Mouse (Mus musculus) hindbrain, embryonic 13.5 days (tissue): ENCODE measurements at regions not wholly inside any gene's neighbourhood (a gene's known extent, or its start where the extent isn't known, plus 50 kb on each side); places are given as distances from the start of the nearest gene placed in this dataset.
A peak's percentile ranks its signal among the peaks of the same experiment; 100 is the strongest.

Experiments
- ATAC-seq: fragments of 200-750 bp; cut with Nextera tagmentation; 2 replicates; pipeline ENCODE4 v1.8.0; 2017; ENCODE audit warnings: moderate TSS enrichment; ENCODE audit not compliant: low FRiP score
- H3K27ac ChIP-seq: fragments of 300-500 bp; sonication (generic); 2 replicates; pipeline ENCODE4 v1.5.1; 2015; ENCODE audit warnings: inconsistent platforms, mild to moderate bottlenecking, moderate library complexity
- H3K27me3 ChIP-seq: fragments of 300-500 bp; sonication (generic); 2 replicates; pipeline ENCODE4 v1.6.1; 2015; ENCODE audit warnings: mild to moderate bottlenecking, inconsistent platforms
- H3K36me3 ChIP-seq: fragments of 300-500 bp; sonication (generic); 2 replicates; pipeline ENCODE4 v1.6.1; 2015; ENCODE audit warnings: mild to moderate bottlenecking, inconsistent platforms
- H3K4me1 ChIP-seq: fragments of 300-500 bp; sonication (generic); replicated peaks from 2 replicates; pipeline ENCODE4 v1.6.1; 2015; ENCODE audit warnings: inconsistent platforms
- H3K4me2 ChIP-seq: fragments of 300-500 bp; sonication (generic); 2 replicates; pipeline ENCODE4 v1.6.1; 2015; ENCODE audit warnings: inconsistent platforms, mild to moderate bottlenecking, moderate library complexity
- H3K4me3 ChIP-seq: fragments of 300-500 bp; sonication (generic); 2 replicates; pipeline ENCODE4 v1.5.1; 2015; ENCODE audit warnings: mild to moderate bottlenecking, inconsistent platforms
- H3K9ac ChIP-seq: fragments of 300-500 bp; sonication (generic); 2 replicates; pipeline ENCODE4 v1.6.1; 2015; ENCODE audit warnings: mild to moderate bottlenecking, inconsistent platforms
- H3K9me3 ChIP-seq: fragments of 300-500 bp; sonication (generic); 2 replicates; pipeline ENCODE4 v1.6.1; 2016; ENCODE audit warnings: inconsistent platforms
- WGBS: fragments of 180-500 bp; shearing (Covaris S2); methylation state at CpG from one replicate; pipeline ENCODE4 v1.1.7; 2015; 5-methylcytosine and 5-hydroxymethylcytosine counted together

GRCm38 (mm10) chr14:29878423-29878800 lies 89.7 kb upstream of the Selenok start:
- H3K4me3 ChIP-seq, result no peak overlapping the region
- no peak for ATAC-seq
- 0 out of 2 replicates have a peak, but pooled peaks cover 3% of the 10 kb centered on the region for H3K4me1 ChIP-seq
- H3K27me3 ChIP-seq, result no peaks in the 10 kb centered on the region
- H3K4me2 ChIP-seq, result no peak overlapping the region
- no peaks in the 10 kb centered on the region for H3K36me3 ChIP-seq
- H3K9ac ChIP-seq, result no peak overlapping the region
- 88% methylated on average over 7 of the region's 7 CpGs for WGBS
- no peak overlapping the region for H3K27ac ChIP-seq
- H3K9me3 ChIP-seq, result no peaks in the 10 kb centered on the region

GRCm38 (mm10) chr14:29879283-29879682 lies 88.8 kb upstream of the Selenok start:
- Histone ChIP-seq H3K36me3 (no peaks in the 10 kb centered on the region), H3K27me3 (no peaks in the 10 kb centered on the region), H3K4me1 (0 out of 2 replicates have a peak, but pooled peaks cover 3% of the 10 kb centered on the region), H3K4me3 (no peak overlapping the region), H3K9ac (no peak overlapping the region), H3K9me3 (no peaks in the 10 kb centered on the region), H3K4me2 (no peak overlapping the region), H3K27ac (no peak overlapping the region)
- 88% methylated on average over 3 of the region's 3 CpGs for WGBS
- ATAC-seq, result no peak

- H3K9me3 ChIP-seq, result no peaks in the 10 kb centered on the region
- no peak overlapping the region for H3K9ac ChIP-seq
- H3K27ac ChIP-seq, result no peak overlapping the region
- H3K4me1 ChIP-seq, result no peaks in the 10 kb centered on the region
- H3K4me2 ChIP-seq, result no peak overlapping the region
- WGBS, result 83% methylated on average over 11 of the region's 11 CpGs
- H3K27me3 ChIP-seq, result no peaks in the 10 kb centered on the region
- ATAC-seq, result no peak
- no peak overlapping the region for H3K4me3 ChIP-seq
- no peaks in the 10 kb centered on the region for H3K36me3 ChIP-seq
These were observed 85.3 kb upstream of the Selenok start for GRCm38 (mm10) chr14:29882666-29883344.

- WGBS, result 77% methylated on average over 2 of the region's 2 CpGs
- H3K9me3 ChIP-seq, result no peaks in the 10 kb centered on the region
- H3K4me1 ChIP-seq, result peaks cover 11% of the 10 kb centered on the region
- H3K27ac ChIP-seq, result no peak overlapping the region
- no peak overlapping the region for H3K9ac ChIP-seq
- no peak overlapping the region for H3K4me2 ChIP-seq
- no peaks in the 10 kb centered on the region for H3K27me3 ChIP-seq
- no peak overlapping the region for H3K4me3 ChIP-seq
- H3K36me3 ChIP-seq, result no peaks in the 10 kb centered on the region
- ATAC-seq, result 0 out of 2 replicates have a peak, but pooled peaks have one; percentile 49
These were observed 72.6 kb upstream of the Selenok start for GRCm38 (mm10) chr14:29895332-29895988.

- ATAC-seq, result no peak
- Histone ChIP-seq H3K36me3 (no peaks in the 10 kb centered on the region), H3K27ac (no peak overlapping the region), H3K4me2 (no peak overlapping the region), H3K27me3 (no peaks in the 10 kb centered on the region), H3K4me1 (peaks cover 11% of the 10 kb centered on the region), H3K9ac (no peak overlapping the region), H3K4me3 (no peak overlapping the region), H3K9me3 (no peaks in the 10 kb centered on the region)
- 75% methylated on average over 6 of the region's 6 CpGs for WGBS
These were observed 72.0 kb upstream of the Selenok start for GRCm38 (mm10) chr14:29895989-29896675.

GRCm38 (mm10) chr14:29900931-29901330 lies 67.2 kb upstream of the Selenok start:
- H3K9me3 ChIP-seq, result no peaks in the 10 kb centered on the region
- H3K4me3 ChIP-seq, result no peak overlapping the region
- no peak for ATAC-seq
- no peaks in the 10 kb centered on the region for H3K36me3 ChIP-seq
- no peak overlapping the region for H3K9ac ChIP-seq
- no peak overlapping the region for H3K4me2 ChIP-seq
- H3K27ac ChIP-seq, result no peak overlapping the region
- no peaks in the 10 kb centered on the region for H3K4me1 ChIP-seq
- WGBS, result 79% methylated on average over 6 of the region's 6 CpGs
- no peaks in the 10 kb centered on the region for H3K27me3 ChIP-seq

GRCm38 (mm10) chr14:29903574-29903973 lies 64.5 kb upstream of the Selenok start:
- no peak overlapping the region for H3K27ac ChIP-seq
- H3K27me3 ChIP-seq, result no peaks in the 10 kb centered on the region
- H3K9me3 ChIP-seq, result no peaks in the 10 kb centered on the region
- WGBS, result 71% methylated on average over 3 of the region's 3 CpGs
- no peaks in the 10 kb centered on the region for H3K36me3 ChIP-seq
- no peak overlapping the region for H3K4me3 ChIP-seq
- H3K4me1 ChIP-seq, result peaks cover 6% of the 10 kb centered on the region; the same call in 1 of the 2 replicates
- no peak for ATAC-seq
- no peak overlapping the region for H3K4me2 ChIP-seq
- no peak overlapping the region for H3K9ac ChIP-seq

GRCm38 (mm10) chr14:29904856-29905255 lies 63.3 kb upstream of the Selenok start:
- Histone ChIP-seq H3K9me3 (no peaks in the 10 kb centered on the region), H3K4me1 (peaks cover 12% of the 10 kb centered on the region; the same call in 1 of the 2 replicates), H3K9ac (no peak overlapping the region), H3K4me2 (no peak overlapping the region), H3K36me3 (no peaks in the 10 kb centered on the region), H3K27ac (no peak overlapping the region), H3K27me3 (no peaks in the 10 kb centered on the region), H3K4me3 (no peak overlapping the region)
- WGBS, result 91% methylated on average over 6 of the region's 6 CpGs
- ATAC-seq, result no peak

- Histone ChIP-seq H3K4me2 (no peak overlapping the region), H3K27ac (no peak overlapping the region), H3K9me3 (no peaks in the 10 kb centered on the region), H3K27me3 (no peaks in the 10 kb centered on the region), H3K4me3 (no peak overlapping the region), H3K36me3 (no peaks in the 10 kb centered on the region), H3K4me1 (peaks cover 12% of the 10 kb centered on the region; the same call in 1 of the 2 replicates), H3K9ac (no peak overlapping the region)
- no peak for ATAC-seq
- 58% methylated on average over 8 of the region's 8 CpGs for WGBS
These were observed 58.4 kb upstream of the Selenok start for GRCm38 (mm10) chr14:29909741-29910140.
